Mouse (Mus musculus): ENCODE measurements around the gene Nudt16l1.

- TF ChIP-seq POLR2A (IDR thresholded peaks at IDR 0.05; ENCODE audit: borderline replicate concordance, extremely low read depth, insufficient read depth, insufficient read length, poor library complexity, severe bottlenecking) (peak; percentile 71), CTCF (IDR thresholded peaks at IDR 0.05; ENCODE audit: borderline replicate concordance, extremely low read depth, insufficient read depth, insufficient read length) (no peak)
These were observed 25.5 kb downstream of the Nudt16l1 start, which contains the start of gene Anks3 for GRCm38 (mm10) chr16:4963797-4964709.

All from brain, embryonic 14.5 days (tissue).